Comparison of ENCODE assay signal across 7 mouse cellular contexts in genomic region chr8:105700966-105701824, GRCm38 (mm10). TPM values are rescaled to one million over a fixed set of nuclear protein-coding genes. Genes with fewer than 3 reads are reported as not detected.
A peak's percentile ranks its signal among the peaks of the same experiment; 100 is the strongest.
DNase-seq lines count a peak whose midpoint lies in the region; ATAC-seq and TF ChIP-seq lines count a peak whose summit lies in the region.

Gene Acd (minus strand): TSS chr8:105701102.
Gene Pard6a (plus strand): TSS chr8:105701148.

- peak; percentile 20; the same call in 1 of the 2 replicates for TF ChIP-seq CTCF in intestine, postnatal 0 days (IDR thresholded peaks at IDR 0.05; ENCODE audit: low read depth)
- no peak for TF ChIP-seq CTCF in small intestine, adult 2 months (IDR thresholded peaks at IDR 0.05; ENCODE audit: extremely low read depth, insufficient read length, insufficient replicate concordance, low read depth, low read length)

- no peaks in the 10 kb centered on the region for H3K27me3 ChIP-seq in intestine, postnatal 0 days (replicated peaks; ENCODE audit: control insufficient read depth, insufficient read depth, low read length)
- no peaks in the 10 kb centered on the region for H3K27me3 ChIP-seq in midbrain, embryonic 12.5 days
- H3K27me3 ChIP-seq in small intestine, adult 2 months (ENCODE audit: control insufficient read depth, insufficient read depth, low read length): no peaks in the 10 kb centered on the region

- H3K36me3 ChIP-seq in intestine, postnatal 0 days (ENCODE audit: control insufficient read depth, insufficient read depth): peaks cover 25% of the 10 kb centered on the region; the same call in 1 of the 2 replicates
- peaks cover 47% of the 10 kb centered on the region for H3K36me3 ChIP-seq in midbrain, embryonic 12.5 days
- peaks cover 7% of the 10 kb centered on the region; the same call in 1 of the 2 replicates for H3K36me3 ChIP-seq in small intestine, adult 2 months (ENCODE audit: control insufficient read depth, insufficient read depth, low read length)

- ATAC-seq in intestine, postnatal 0 days: peak; percentile 74
- peak; percentile 84 for ATAC-seq in midbrain, embryonic 12.5 days (ENCODE audit: low FRiP score, low read depth)

- H3K9me3 ChIP-seq in intestine, postnatal 0 days (ENCODE audit: control insufficient read depth): no peaks in the 10 kb centered on the region
- no peaks in the 10 kb centered on the region for H3K9me3 ChIP-seq in midbrain, embryonic 12.5 days

- no peak; the same call in 1 of the 2 replicates for TF ChIP-seq POLR2A in small intestine, adult 2 months (IDR thresholded peaks at IDR 0.05; ENCODE audit: low read depth, low read length)

- peak within 1 kb of the TSS; percentile 69 for H3K4me3 ChIP-seq in intestine, postnatal 0 days (ENCODE audit: low read depth, low read length)
- H3K4me3 ChIP-seq in midbrain, embryonic 12.5 days: peak within 1 kb of the TSS; percentile 72
- H3K4me3 ChIP-seq in small intestine, adult 2 months (ENCODE audit: low read depth, low read length): peak within 1 kb of the TSS; percentile 80

- DNase-seq in adrenal gland, adult 8-10 months: peak; percentile 91
- peak; percentile 96 for DNase-seq in embryo, embryonic 9.5 days (ENCODE audit: extremely low spot score)
- DNase-seq in gonadal fat pad, adult 2 months (ENCODE audit: low read depth): peak; percentile 45
- peak; percentile 98 for DNase-seq in left cerebral cortex, postnatal 4 days

- H3K4me2 ChIP-seq in intestine, postnatal 0 days (replicated peaks; ENCODE audit: low read depth): peak within 1 kb of the TSS; percentile 87
- peak within 1 kb of the TSS; percentile 96 for H3K4me2 ChIP-seq in midbrain, embryonic 12.5 days (replicated peaks)

- H3K27ac ChIP-seq in intestine, postnatal 0 days (ENCODE audit: low read depth, low read length): peak within 1 kb of the TSS; percentile 58
- H3K27ac ChIP-seq in midbrain, embryonic 12.5 days (replicated peaks): peak within 1 kb of the TSS; percentile 91
- peak within 1 kb of the TSS; percentile 89 for H3K27ac ChIP-seq in small intestine, adult 2 months (ENCODE audit: insufficient read depth, low read depth, low read length)

- intact Hi-C loops in left cerebral cortex, postnatal 4 days (cut with DNase I): no loop called here

- H3K4me1 ChIP-seq in intestine, postnatal 0 days (replicated peaks; ENCODE audit: control insufficient read depth, insufficient read depth, low read length): no peaks in the 10 kb centered on the region; the same call in 1 of the 2 replicates
- peaks cover 26% of the 10 kb centered on the region for H3K4me1 ChIP-seq in midbrain, embryonic 12.5 days
- peaks cover 8% of the 10 kb centered on the region for H3K4me1 ChIP-seq in small intestine, adult 2 months (ENCODE audit: control insufficient read depth, insufficient read depth, insufficient read length, low read length)

- WGBS in intestine, postnatal 0 days: under 1% methylated on average over 60 of the region's 60 CpGs
- under 1% methylated on average over 60 of the region's 60 CpGs for WGBS in midbrain, embryonic 12.5 days
- WGBS in small intestine, adult 2 months: under 1% methylated on average over 60 of the region's 60 CpGs

- peak within 1 kb of the TSS; percentile 47 for H3K9ac ChIP-seq in intestine, postnatal 0 days (ENCODE audit: low read depth, low read length)
- peak within 1 kb of the TSS; percentile 77 for H3K9ac ChIP-seq in midbrain, embryonic 12.5 days (replicated peaks)

RNA-seq across cellular contexts. Expression of gene Acd, which starts in this region (rescaled TPM):
- 10 to 100 TPM; 22.3 to 37.1 (median 29.5) TPM for total RNA-seq in adrenal gland, adult 8-10 months (2022)
- 31.7 and 35.4 TPM in 2 replicates for polyA plus RNA-seq in gonadal fat pad, adult 2 months (2012; rRNA removed)
- 35.4 and 35.5 TPM in 2 replicates for polyA plus RNA-seq in intestine, postnatal 0 days (2015; fragmentation: Nextera tagmentation; extraction: Ambion mirVana)
- total RNA-seq in left cerebral cortex, postnatal 4 days (2021): 10 to 100 TPM; 55.9 to 58.9 TPM
- polyA plus RNA-seq in midbrain, embryonic 12.5 days (2016; fragmentation: Nextera tagmentation; extraction: Ambion mirVana): 82.8 and 89.5 TPM in 2 replicates
- polyA plus RNA-seq in small intestine, adult 2 months (2012; rRNA removed): 10.5 and 20.6 TPM in 2 replicates

RNA-seq across cellular contexts. Expression of gene Pard6a, which starts in this region (rescaled TPM):
- total RNA-seq in adrenal gland, adult 8-10 months (2022): 10 to 100 TPM; 10.7 to 14.2 (median 12.8) TPM
- polyA plus RNA-seq in gonadal fat pad, adult 2 months (2012; rRNA removed): 23.5 and 24.1 TPM in 2 replicates
- 8.8 and 9.7 TPM in 2 replicates for polyA plus RNA-seq in intestine, postnatal 0 days (2015; fragmentation: Nextera tagmentation; extraction: Ambion mirVana)
- 10 to 100 TPM; 28.4 to 33.1 TPM for total RNA-seq in left cerebral cortex, postnatal 4 days (2021)
- polyA plus RNA-seq in midbrain, embryonic 12.5 days (2016; fragmentation: Nextera tagmentation; extraction: Ambion mirVana): 31.7 and 32.7 TPM in 2 replicates
- polyA plus RNA-seq in small intestine, adult 2 months (2012; rRNA removed): 5.1 and 7.2 TPM in 2 replicates

Comparison
In these comparisons a context has a peak if more than half of its experiments do, and no peak if none do; other contexts are left out.
1. Peak in every context shown above with its lines: DNase-seq, ATAC-seq, H3K4me3 ChIP-seq and H3K27ac ChIP-seq.
2. DNase-seq: peak in every context shown above with its lines; median percentile 98 in left cerebral cortex, postnatal 4 days; 96 in embryo, embryonic 9.5 days; 91 in adrenal gland, adult 8-10 months; 45 in gonadal fat pad, adult 2 months.